Mouse (Mus musculus) CH12.LX (cell line): ENCODE results near the gene Tmem11. TPM values are rescaled to one million over a fixed set of nuclear protein-coding genes. Genes with fewer than 3 reads are reported as not detected.

Experiments
- DNase-seq: peaks from one replicate; pipeline ENCODE4 v3.0.0-alpha.2; 2013; ENCODE audit errors: extremely low read depth
- H3K27ac ChIP-seq: 2 replicates; pipeline ENCODE4 v1.5.1; 2012; ENCODE audit warnings: low read depth, mild to moderate bottlenecking, control low read depth, moderate library complexity; ENCODE audit not compliant: insufficient read depth
- H3K27me3 ChIP-seq: replicated peaks from 2 replicates; pipeline ENCODE3; 2012; ENCODE audit warnings: inconsistent platforms
- H3K36me3 ChIP-seq, 2 experiments: replicated peaks in 1 of 2; 2 replicates each; pipeline versions ENCODE3 to v1.6.1; 2012; ENCODE audit warnings: inconsistent platforms in 1 of 2, low read length in 1 of 2, mild to moderate bottlenecking in 1 of 2, mixed read lengths in 1 of 2, moderate library complexity in 1 of 2; ENCODE audit not compliant: control insufficient read depth in 1 of 2, insufficient read depth in 1 of 2
- H3K4me1 ChIP-seq, 2 experiments: 2 replicates each; pipeline ENCODE4 v1.6.1; 2012; ENCODE audit warnings: inconsistent platforms in 1 of 2, moderate library complexity in 1 of 2; ENCODE audit not compliant: insufficient read depth in 2 of 2, control insufficient read depth in 1 of 2
- H3K4me2 ChIP-seq: 2 replicates; pipeline ENCODE4 v1.6.1; 2012; ENCODE audit warnings: low read depth, mild to moderate bottlenecking, control low read depth; ENCODE audit not compliant: poor library complexity, insufficient read depth, severe bottlenecking
- H3K4me3 ChIP-seq, 3 experiments: fragments of 150-350 bp in 1 of 3; sonication (generic) in 1 of 3; replicated peaks in 1 of 3; 2 replicates each; pipeline versions ENCODE3 to v1.5.1; 2011 to 2012; ENCODE audit warnings: low read depth in 2 of 3, low read length in 2 of 3, mild to moderate bottlenecking in 2 of 3, moderate library complexity in 2 of 3, control low read depth in 1 of 3, improper control_type of control experiment in 1 of 3, inconsistent platforms in 1 of 3, mixed read lengths in 1 of 3; ENCODE audit not compliant: poor library complexity in 1 of 3
- H3K79me2 ChIP-seq: replicated peaks from 2 replicates; pipeline ENCODE4 v1.6.1; 2012; ENCODE audit warnings: mild to moderate bottlenecking, moderate library complexity; ENCODE audit not compliant: control insufficient read depth, poor library complexity, insufficient read depth, severe bottlenecking; ENCODE audit errors: extremely low read depth
- H3K9ac ChIP-seq: 2 replicates; pipeline ENCODE4 v1.6.1; 2012; ENCODE audit warnings: low read depth, mild to moderate bottlenecking, control low read depth, moderate library complexity; ENCODE audit not compliant: insufficient read depth
- H3K9me3 ChIP-seq: replicated peaks from 2 replicates; pipeline ENCODE3; 2012; ENCODE audit warnings: low read length, inconsistent platforms, mixed read lengths
- CHD1 ChIP-seq: IDR thresholded peaks from 2 replicates; pipeline ENCODE4 v1.6.1; 2012; ENCODE audit warnings: low read depth, low read length, improper control_type of control experiment, inconsistent platforms
- CTCF ChIP-seq, 2 experiments: IDR thresholded peaks in 1 of 2; conservative IDR thresholded peaks in 1 of 2; 2 replicates each; pipeline ENCODE4 v1.5.1; 2011 to 2012; ENCODE audit warnings: low read depth in 2 of 2, low read length in 2 of 2, improper control_type of control experiment in 1 of 2, inconsistent platforms in 1 of 2, mild to moderate bottlenecking in 1 of 2, moderate library complexity in 1 of 2
- ELF1 ChIP-seq: IDR thresholded peaks from 2 replicates; pipeline ENCODE4 v1.6.1; 2014; ENCODE audit warnings: low read depth, mild to moderate bottlenecking, inconsistent platforms, low read length, improper control_type of control experiment
- EP300 ChIP-seq: IDR thresholded peaks from 2 replicates; pipeline ENCODE4 v1.6.1; 2011; ENCODE audit warnings: low read length, improper control_type of control experiment
- HCFC1 ChIP-seq: IDR thresholded peaks from 2 replicates; pipeline ENCODE4 v1.6.1; 2012; ENCODE audit warnings: low read depth, mild to moderate bottlenecking, inconsistent platforms, low read length, improper control_type of control experiment
- IRF4 ChIP-seq: IDR thresholded peaks from 2 replicates; pipeline ENCODE4 v1.6.1; 2014; ENCODE audit warnings: low read depth, mild to moderate bottlenecking, inconsistent platforms, low read length, improper control_type of control experiment
- JUN ChIP-seq: IDR thresholded peaks from 2 replicates; pipeline ENCODE4 v1.6.1; 2011; ENCODE audit warnings: low read depth, mild to moderate bottlenecking, low read length, improper control_type of control experiment, moderate library complexity; ENCODE audit not compliant: insufficient read depth
- KAT2A ChIP-seq: IDR thresholded peaks from 2 replicates; pipeline ENCODE4 v1.6.1; 2012; ENCODE audit warnings: low read length, improper control_type of control experiment, inconsistent platforms; ENCODE audit not compliant: insufficient replicate concordance
- MAX ChIP-seq: IDR thresholded peaks from 2 replicates; pipeline ENCODE4 v1.6.1; 2011; ENCODE audit warnings: low read length, improper control_type of control experiment
- MAZ ChIP-seq: IDR thresholded peaks from 2 replicates; pipeline ENCODE4 v1.6.1; 2012; ENCODE audit warnings: low read depth, mild to moderate bottlenecking, inconsistent platforms, low read length, improper control_type of control experiment, moderate library complexity
- MXI1 ChIP-seq: IDR thresholded peaks from 2 replicates; pipeline ENCODE4 v1.6.1; 2011; ENCODE audit warnings: mild to moderate bottlenecking, low read depth, low read length, improper control_type of control experiment
- MYC ChIP-seq: IDR thresholded peaks from 2 replicates; pipeline ENCODE4 v1.6.1; 2011; ENCODE audit warnings: low read depth, mild to moderate bottlenecking, improper control_type of control experiment, low read length
- RCOR1 ChIP-seq: conservative IDR thresholded peaks from 2 replicates; pipeline ENCODE4 v1.6.1; 2012; ENCODE audit warnings: low read depth, mild to moderate bottlenecking, inconsistent platforms, low read length, improper control_type of control experiment
- SIN3A ChIP-seq: IDR thresholded peaks from 2 replicates; pipeline ENCODE4 v1.6.1; 2012; ENCODE audit warnings: low read length, improper control_type of control experiment, inconsistent platforms
- SMC3 ChIP-seq: IDR thresholded peaks from 2 replicates; pipeline ENCODE4 v1.6.1; 2011; ENCODE audit warnings: low read depth, low read length, improper control_type of control experiment
- TBP ChIP-seq: conservative IDR thresholded peaks from 2 replicates; pipeline ENCODE4 v1.6.1; 2011; ENCODE audit warnings: low read depth, low read length, improper control_type of control experiment
- TCF12 ChIP-seq: IDR thresholded peaks from 2 replicates; pipeline ENCODE4 v1.6.1; 2014; ENCODE audit warnings: low read depth, mild to moderate bottlenecking, inconsistent platforms, low read length, improper control_type of control experiment
- UBTF ChIP-seq: IDR thresholded peaks from 2 replicates; pipeline ENCODE4 v1.6.1; 2012; ENCODE audit warnings: low read depth, mild to moderate bottlenecking, inconsistent platforms, low read length, improper control_type of control experiment, moderate library complexity
- USF2 ChIP-seq: conservative IDR thresholded peaks from 2 replicates; pipeline ENCODE4 v1.6.1; 2011; ENCODE audit warnings: low read depth, low read length, improper control_type of control experiment
- ZKSCAN1 ChIP-seq: IDR thresholded peaks from 2 replicates; pipeline ENCODE4 v1.6.1; 2012; ENCODE audit warnings: low read depth, inconsistent platforms, low read length, improper control_type of control experiment, borderline replicate concordance
- ZMIZ1 ChIP-seq: IDR thresholded peaks from 2 replicates; pipeline ENCODE4 v1.6.1; 2012; ENCODE audit warnings: low read depth, mild to moderate bottlenecking, inconsistent platforms, low read length, improper control_type of control experiment
- dilution Hi-C: fragments of 300-500 bp; cut with MboI; formaldehyde crosslinking; loops from 2 replicates; pipeline ENCODE4 v1.14.3; 2020; ENCODE audit warnings: low sequenced_read_pairs; ENCODE audit not compliant: extremely low pct_unique_long_range_greater_than_20kb, extremely low pct_ligation_motif_present
- in situ Hi-C: fragments of 300-500 bp; cut with MboI; formaldehyde crosslinking; loops from 3 replicates; pipeline ENCODE4 v1.14.3; 2019; ENCODE audit warnings: low sequenced_read_pairs, low pct_ligation_motif_present, low pct_unique_long_range_greater_than_20kb, mixed read lengths
- polyA plus RNA-seq: library from polyadenylated mRNA; unstranded; fragments of >175 nt; gene quantifications from 2 replicates; pipeline ENCODE4 v1.2.1, GENCODE M21; 2012; ENCODE audit warnings: low read depth; ENCODE audit not compliant: insufficient read length
- total RNA-seq, 2 experiments: library from RNA; depleted of rRNA; stranded (reverse); fragments of 300-350 nt in 1 of 2; fragments of >200 nt in 1 of 2; gene quantifications; 2 replicates each; pipeline ENCODE4 v1.2.3; 2012 to 2014

Gene Tmem11
- total and polyA plus RNA-seq, 3 experiments: 71.1 to 117 (median 83.0) TPM

GRCm38 (mm10) chr11:60903661-60904061 lies 24.6 kb upstream of the Tmem11 start:
- no peak for DNase-seq
- Histone ChIP-seq H3K79me2 (no peaks in the 10 kb centered on the region), H3K4me2 (no peak overlapping the region), H3K9ac (no peak overlapping the region), H3K9me3 (no peaks in the 10 kb centered on the region), H3K4me1 (0 out of 4 replicates have a peak, but pooled peaks cover 0 to under 1% of the 10 kb centered on the region in 2 experiments), H3K27ac (no peak overlapping the region), H3K4me3 (no peak overlapping the region), H3K36me3 (peaks cover 13 to 35% of the 10 kb centered on the region in 2 experiments)
- in situ Hi-C loops: loop anchor here (10.0 kb wide), 1 partner anchor 141 kb away; no protein-coding TSS in a partner anchor
- dilution Hi-C loops: no loop called here
- TF ChIP-seq ELF1 (no peak), SIN3A (no peak), MAX (no peak), RCOR1 (no peak), HCFC1 (no peak), ZKSCAN1 (no peak), MYC (no peak), TBP (no peak), CHD1 (no peak), MAZ (no peak), KAT2A (no peak), IRF4 (no peak), SMC3 (no peak), MXI1 (no peak), EP300 (no peak)
- TF ChIP-seq, all 38 proteins: peak for 0
- no peaks in the 10 kb centered on the region for H3K27me3 ChIP-seq

- H3K9me3 ChIP-seq: no peaks in the 10 kb centered on the region
- no peak for DNase-seq
- H3K36me3 ChIP-seq: peaks cover 13 to 35% of the 10 kb centered on the region in 2 experiments
- H3K9ac ChIP-seq: no peak overlapping the region
- TF ChIP-seq MAZ (no peak), SIN3A (no peak), JUN (no peak), UBTF (no peak), ZMIZ1 (no peak), TCF12 (no peak), CTCF (conservative IDR thresholded peaks at IDR 0.05 in 1 of 2, IDR thresholded peaks at IDR 0.05 in 1 of 2; ENCODE audit: low read depth in 2 of 2, low read length in 2 of 2) (no peak), MAX (no peak), USF2 (no peak), RCOR1 (no peak), IRF4 (no peak), ZKSCAN1 (no peak)
- TF ChIP-seq, all 38 proteins: peak for 0
- in situ Hi-C loops: loop anchor here (10.0 kb wide), 1 partner anchor 142 kb away; no protein-coding TSS in a partner anchor
- dilution Hi-C loops: no loop called here
- Histone ChIP-seq H3K27ac (no peak overlapping the region), H3K79me2 (no peaks in the 10 kb centered on the region), H3K4me2 (no peak overlapping the region), H3K27me3 (no peaks in the 10 kb centered on the region), H3K4me3 (no peak overlapping the region), H3K4me1 (0 out of 4 replicates have a peak, but pooled peaks cover 0 to 2% of the 10 kb centered on the region in 2 experiments)
Measured at GRCm38 (mm10) chr11:60902486-60902885, 23.4 kb upstream of the Tmem11 start.
